Mouse (Mus musculus): ENCODE data around the gene Mrps6. TPM values are rescaled to one million over a fixed set of nuclear protein-coding genes. Genes with fewer than 3 reads are reported as not detected.

Gene Mrps6
- polyA plus RNA-seq, 1 experiment from 2014 or later: 100.0 TPM

DNA sequence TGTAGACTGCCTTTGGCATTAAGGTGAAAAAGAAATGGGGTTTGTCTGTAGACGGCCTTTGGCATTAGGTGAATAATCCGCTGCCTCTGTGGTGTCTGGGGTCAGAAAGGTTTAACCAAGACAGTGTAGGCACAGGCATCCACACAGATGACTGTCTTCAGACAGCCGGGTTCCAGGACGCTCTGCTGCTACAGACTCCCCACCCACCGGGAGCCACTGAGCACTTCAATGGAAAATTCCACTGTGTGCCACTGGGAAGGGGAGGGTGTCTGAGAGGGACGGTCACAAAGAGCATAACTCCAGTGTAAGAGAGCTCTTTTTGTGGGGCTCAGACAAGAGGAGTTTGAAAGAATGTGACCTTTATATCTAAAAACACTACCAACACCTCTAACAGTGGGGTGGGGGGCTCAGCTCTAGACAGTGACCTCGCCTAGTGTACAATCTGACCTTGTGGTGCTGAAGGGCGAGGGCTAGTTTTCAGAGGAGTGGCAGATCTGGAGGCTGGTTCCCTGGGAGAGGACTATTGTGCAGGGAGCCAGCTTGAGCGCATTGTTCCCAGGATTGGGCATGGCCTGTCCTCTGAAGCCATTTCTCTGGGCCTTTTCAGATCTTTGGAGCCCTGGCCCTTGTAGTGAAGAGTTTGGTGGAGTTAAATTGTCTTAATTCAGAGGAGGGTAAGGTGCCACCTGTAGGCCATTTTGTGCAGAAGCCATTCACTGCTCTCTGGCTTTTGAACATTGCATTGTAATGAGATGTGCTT lies 45.7 kb downstream of the Mrps6 start:
- ATAC-seq (ENCODE audit: insufficient number of reproducible peaks, low FRiP score, low TSS enrichment, low read depth): no peak

DNA sequence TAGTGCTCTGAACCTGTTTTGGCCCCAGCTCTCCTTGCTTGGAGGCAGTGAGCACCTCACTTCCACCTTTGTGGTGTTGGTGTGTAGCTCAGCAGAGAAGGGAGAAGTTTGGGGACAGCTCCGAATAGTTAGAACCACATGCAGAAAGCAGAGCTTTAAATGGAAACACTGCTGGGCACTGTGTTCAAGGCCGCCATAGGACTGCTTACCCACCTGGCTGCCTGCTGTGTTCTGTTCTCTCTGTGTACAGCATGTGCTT lies 46.2 kb downstream of the Mrps6 start:
- Histone ChIP-seq H3K9me3 (ENCODE audit: control insufficient read depth, low read length) (no peaks in the 10 kb centered on the region), H3K4me3 (ENCODE audit: low read depth, low read length) (no peak overlapping the region), H3K36me3 (ENCODE audit: control insufficient read depth, insufficient read depth, low read length) (no peaks in the 10 kb centered on the region), H3K27ac (replicated peaks; ENCODE audit: low read depth, low read length) (no peak overlapping the region), H3K4me1 (ENCODE audit: control insufficient read depth, insufficient read depth, low read length) (peaks cover 7% of the 10 kb centered on the region), H3K27me3 (ENCODE audit: control insufficient read depth, insufficient read depth, low read length) (no peaks in the 10 kb centered on the region), H3K4me2 (ENCODE audit: low read depth, severe bottlenecking) (no peak overlapping the region), H3K9ac (ENCODE audit: low read length) (no peak overlapping the region)
- ATAC-seq (ENCODE audit: insufficient number of reproducible peaks, low FRiP score, low TSS enrichment, low read depth) (no peak), DNase-seq (ENCODE audit: low spot score) (no peak)
- WGBS: 92% methylated on average over 2 of the region's 2 CpGs

More for the DNA sequence above, 45.7 kb downstream of the Mrps6 start:
- no peak overlapping the region for H3K9ac ChIP-seq (ENCODE audit: low read length)
- peaks cover 12% of the 10 kb centered on the region for H3K4me1 ChIP-seq (ENCODE audit: control insufficient read depth, insufficient read depth, low read length)
- H3K36me3 ChIP-seq (ENCODE audit: control insufficient read depth, insufficient read depth, low read length): no peaks in the 10 kb centered on the region
- no peak overlapping the region for H3K4me3 ChIP-seq (ENCODE audit: low read depth, low read length)
- 76% methylated on average over 9 of the region's 9 CpGs for WGBS
- H3K27me3 ChIP-seq (ENCODE audit: control insufficient read depth, insufficient read depth, low read length): no peaks in the 10 kb centered on the region
- no peaks in the 10 kb centered on the region for H3K9me3 ChIP-seq (ENCODE audit: control insufficient read depth, low read length)
- H3K4me2 ChIP-seq (ENCODE audit: low read depth, severe bottlenecking): no peak overlapping the region
- no peak overlapping the region for H3K27ac ChIP-seq (replicated peaks; ENCODE audit: low read depth, low read length)
- DNase-seq (ENCODE audit: low spot score): no peak

DNA sequence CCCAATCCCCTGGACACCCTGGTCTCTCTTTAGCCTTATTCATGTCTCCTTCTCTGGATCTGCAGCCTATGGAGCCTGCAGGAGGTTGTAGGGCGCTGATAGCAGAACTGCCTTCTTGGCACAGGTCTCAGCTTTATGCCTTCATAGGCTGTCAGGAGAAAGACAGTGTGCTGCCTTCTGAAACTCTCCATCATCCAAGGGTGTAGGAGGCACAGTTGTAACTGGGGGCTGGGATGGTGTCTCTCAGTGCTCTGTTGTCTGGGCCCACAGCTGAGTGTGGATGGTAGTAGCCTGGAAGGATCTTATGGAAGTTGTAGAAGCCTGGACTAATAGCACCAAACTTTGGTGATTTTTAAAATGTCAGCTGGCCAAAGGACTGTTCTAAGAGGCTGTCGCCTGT lies 46.9 kb downstream of the Mrps6 start:
- Histone ChIP-seq H3K27ac (replicated peaks; ENCODE audit: low read depth, low read length) (no peak overlapping the region), H3K4me1 (ENCODE audit: control insufficient read depth, insufficient read depth, low read length) (peaks cover 1% of the 10 kb centered on the region), H3K9me3 (ENCODE audit: control insufficient read depth, low read length) (no peaks in the 10 kb centered on the region), H3K36me3 (ENCODE audit: control insufficient read depth, insufficient read depth, low read length) (no peaks in the 10 kb centered on the region), H3K9ac (ENCODE audit: low read length) (no peak overlapping the region), H3K4me2 (ENCODE audit: low read depth, severe bottlenecking) (no peak overlapping the region), H3K4me3 (ENCODE audit: low read depth, low read length) (no peak overlapping the region), H3K27me3 (ENCODE audit: control insufficient read depth, insufficient read depth, low read length) (no peaks in the 10 kb centered on the region)
- DNase-seq (ENCODE audit: low spot score) (no peak), ATAC-seq (ENCODE audit: insufficient number of reproducible peaks, low FRiP score, low TSS enrichment, low read depth) (no peak)
- WGBS: 89% methylated on average over 2 of the region's 2 CpGs

DNA sequence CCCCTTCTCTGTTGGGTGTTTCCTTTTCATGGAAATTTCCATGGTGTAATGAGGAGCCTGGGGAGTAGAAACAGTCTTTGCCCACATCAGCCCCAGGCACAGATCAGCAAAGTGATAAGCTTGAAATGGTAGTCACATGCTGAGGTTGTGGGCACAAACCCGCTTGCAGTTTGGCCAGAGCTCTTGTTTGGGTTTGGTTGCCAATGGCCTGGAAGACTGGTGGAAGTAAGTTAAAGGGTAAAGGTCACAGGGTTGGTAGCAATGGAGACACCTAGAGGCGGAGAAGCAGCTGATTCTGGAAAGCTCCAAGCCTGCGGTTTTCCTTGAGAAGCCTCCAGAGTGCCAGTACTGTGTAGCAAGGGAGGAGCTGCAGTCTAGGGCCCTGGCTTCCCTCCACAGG lies 47.6 kb downstream of the Mrps6 start:
- no peaks in the 10 kb centered on the region for H3K36me3 ChIP-seq (ENCODE audit: control insufficient read depth, insufficient read depth, low read length)
- H3K27me3 ChIP-seq (ENCODE audit: control insufficient read depth, insufficient read depth, low read length): no peaks in the 10 kb centered on the region
- DNase-seq (ENCODE audit: low spot score) (no peak), ATAC-seq (ENCODE audit: insufficient number of reproducible peaks, low FRiP score, low TSS enrichment, low read depth) (no peak)
- no peak overlapping the region for H3K4me2 ChIP-seq (ENCODE audit: low read depth, severe bottlenecking)
- H3K27ac ChIP-seq (replicated peaks; ENCODE audit: low read depth, low read length): no peak overlapping the region
- 74% methylated on average over 3 of the region's 3 CpGs for WGBS
- no peaks in the 10 kb centered on the region for H3K4me1 ChIP-seq (ENCODE audit: control insufficient read depth, insufficient read depth, low read length)
- H3K9ac ChIP-seq (ENCODE audit: low read length): no peak overlapping the region
- H3K9me3 ChIP-seq (ENCODE audit: control insufficient read depth, low read length): no peaks in the 10 kb centered on the region
- no peak overlapping the region for H3K4me3 ChIP-seq (ENCODE audit: low read depth, low read length)

DNA sequence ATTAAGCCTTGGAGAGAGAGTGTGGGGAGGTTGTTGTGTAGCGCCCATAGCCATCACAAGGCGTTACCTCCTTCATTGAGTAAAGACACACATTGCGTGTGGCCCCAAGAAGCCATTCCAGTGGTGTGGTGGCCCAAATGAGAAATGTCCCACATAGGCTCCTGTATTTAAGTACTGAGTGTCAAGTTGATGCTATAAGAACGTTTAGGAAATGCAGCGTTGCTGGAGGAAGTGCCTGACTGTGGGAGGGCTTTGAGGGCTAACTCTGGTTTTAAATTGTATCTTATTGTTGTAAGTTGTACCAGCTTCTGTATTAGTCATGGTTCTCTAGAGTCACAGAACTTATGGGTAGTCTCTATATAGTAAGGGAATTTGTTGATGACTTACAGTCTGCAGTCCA lies 49.3 kb downstream of the Mrps6 start:
- DNase-seq (ENCODE audit: low spot score) (no peak), ATAC-seq (ENCODE audit: insufficient number of reproducible peaks, low FRiP score, low TSS enrichment, low read depth) (no peak)
- Histone ChIP-seq H3K9me3 (ENCODE audit: control insufficient read depth, low read length) (no peaks in the 10 kb centered on the region), H3K4me3 (ENCODE audit: low read depth, low read length) (no peak overlapping the region), H3K4me2 (ENCODE audit: low read depth, severe bottlenecking) (no peak overlapping the region), H3K36me3 (ENCODE audit: control insufficient read depth, insufficient read depth, low read length) (no peaks in the 10 kb centered on the region), H3K27me3 (ENCODE audit: control insufficient read depth, insufficient read depth, low read length) (no peaks in the 10 kb centered on the region), H3K9ac (ENCODE audit: low read length) (no peak overlapping the region), H3K27ac (replicated peaks; ENCODE audit: low read depth, low read length) (no peak overlapping the region), H3K4me1 (ENCODE audit: control insufficient read depth, insufficient read depth, low read length) (no peaks in the 10 kb centered on the region)
- WGBS: 92% methylated on average over 5 of the region's 5 CpGs

DNA sequence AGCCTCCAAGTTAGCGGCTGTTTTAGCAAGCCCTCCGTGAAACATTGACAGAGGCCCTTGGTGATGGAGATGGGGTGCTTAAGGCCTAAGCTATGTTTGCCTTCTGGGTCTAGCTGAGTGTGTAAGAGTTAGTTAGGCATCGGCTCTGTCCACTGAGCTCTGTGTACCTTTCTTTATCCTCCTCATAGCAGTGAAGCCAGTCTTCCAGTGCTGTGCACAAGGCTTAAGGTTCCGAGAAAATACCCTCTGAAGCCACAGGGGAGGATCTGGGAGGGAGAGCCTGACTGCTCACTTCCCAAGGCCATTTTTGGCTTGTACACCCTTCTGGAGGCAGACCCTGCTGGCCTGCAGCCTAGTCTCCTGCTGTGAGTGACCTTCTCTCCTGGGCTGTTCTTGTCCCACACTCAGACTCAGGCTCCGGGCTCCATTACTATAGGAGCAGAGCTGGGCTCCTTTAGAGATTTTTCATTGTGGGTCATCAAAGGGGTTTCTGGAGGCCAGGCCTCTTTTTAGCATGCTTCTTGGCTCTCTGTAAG lies 56.7 kb downstream of the Mrps6 start:
- WGBS: 82% methylated on average over 5 of the region's 5 CpGs
- no peaks in the 10 kb centered on the region for H3K9me3 ChIP-seq (ENCODE audit: control insufficient read depth, low read length)
- no peaks in the 10 kb centered on the region for H3K36me3 ChIP-seq (ENCODE audit: control insufficient read depth, insufficient read depth, low read length)
- no peak overlapping the region for H3K9ac ChIP-seq (ENCODE audit: low read length)
- H3K27me3 ChIP-seq (ENCODE audit: control insufficient read depth, insufficient read depth, low read length): no peaks in the 10 kb centered on the region
- no peak overlapping the region for H3K27ac ChIP-seq (replicated peaks; ENCODE audit: low read depth, low read length)
- H3K4me2 ChIP-seq (ENCODE audit: low read depth, severe bottlenecking): no peak overlapping the region
- no peak for DNase-seq (ENCODE audit: low spot score)
- H3K4me3 ChIP-seq (ENCODE audit: low read depth, low read length): no peak overlapping the region
- no peak for ATAC-seq (ENCODE audit: insufficient number of reproducible peaks, low FRiP score, low TSS enrichment, low read depth)
- 0 out of 2 replicates have a peak, but pooled peaks cover 2% of the 10 kb centered on the region for H3K4me1 ChIP-seq (ENCODE audit: control insufficient read depth, insufficient read depth, low read length)

DNA sequence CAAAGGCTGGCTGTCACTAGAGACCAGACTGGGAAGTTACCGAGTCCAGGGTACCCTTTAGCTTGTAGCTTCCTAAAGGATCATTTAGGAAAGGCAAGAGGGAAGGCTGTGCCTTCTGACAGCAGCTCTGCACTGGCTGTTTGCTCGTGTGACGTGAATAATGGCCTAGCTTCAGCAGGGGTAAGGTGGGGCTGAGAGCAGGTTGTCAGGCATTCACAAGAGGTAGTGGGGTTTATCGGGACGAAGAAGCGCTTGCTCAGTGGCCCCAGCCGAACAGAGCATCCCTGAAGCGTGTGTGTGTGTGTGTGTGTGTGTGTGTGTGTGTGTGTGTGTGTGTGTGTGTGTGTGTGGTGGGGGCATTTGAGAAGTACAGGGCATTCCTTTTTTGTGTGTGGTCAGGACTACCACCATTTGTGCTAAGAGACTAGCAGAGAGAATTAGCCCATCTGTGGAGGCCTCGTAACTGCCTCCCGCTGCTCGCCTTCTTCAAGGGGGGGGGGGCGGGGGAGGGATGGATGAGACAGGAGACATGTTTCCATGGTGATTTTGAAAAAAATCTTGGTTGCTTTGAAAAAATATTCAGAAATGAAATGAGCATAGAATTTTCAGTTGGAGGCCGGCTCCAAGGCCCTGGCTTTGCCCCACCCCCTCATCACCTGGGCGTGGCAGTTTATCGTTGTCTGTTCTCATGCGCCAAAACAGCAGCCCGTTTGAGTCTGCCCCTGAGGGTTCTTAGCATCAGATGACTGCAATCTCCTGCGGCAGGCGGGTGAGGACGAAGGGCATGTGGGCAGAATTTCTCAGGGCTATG lies 57.7 kb downstream of the Mrps6 start:
- ATAC-seq (ENCODE audit: insufficient number of reproducible peaks, low FRiP score, low TSS enrichment, low read depth): no peak
- WGBS: 34% methylated on average over 17 of the region's 20 CpGs
- Histone ChIP-seq H3K27ac (replicated peaks; ENCODE audit: low read depth, low read length) (no peak overlapping the region), H3K4me1 (ENCODE audit: control insufficient read depth, insufficient read depth, low read length) (0 out of 2 replicates have a peak, but pooled peaks cover 2% of the 10 kb centered on the region), H3K4me3 (ENCODE audit: low read depth, low read length) (no peak overlapping the region), H3K36me3 (ENCODE audit: control insufficient read depth, insufficient read depth, low read length) (no peaks in the 10 kb centered on the region), H3K27me3 (ENCODE audit: control insufficient read depth, insufficient read depth, low read length) (no peaks in the 10 kb centered on the region), H3K9ac (ENCODE audit: low read length) (no peak overlapping the region), H3K9me3 (ENCODE audit: control insufficient read depth, low read length) (no peaks in the 10 kb centered on the region), H3K4me2 (ENCODE audit: low read depth, severe bottlenecking) (no peak overlapping the region)
- DNase-seq (ENCODE audit: low spot score): peak; percentile 40

DNA sequence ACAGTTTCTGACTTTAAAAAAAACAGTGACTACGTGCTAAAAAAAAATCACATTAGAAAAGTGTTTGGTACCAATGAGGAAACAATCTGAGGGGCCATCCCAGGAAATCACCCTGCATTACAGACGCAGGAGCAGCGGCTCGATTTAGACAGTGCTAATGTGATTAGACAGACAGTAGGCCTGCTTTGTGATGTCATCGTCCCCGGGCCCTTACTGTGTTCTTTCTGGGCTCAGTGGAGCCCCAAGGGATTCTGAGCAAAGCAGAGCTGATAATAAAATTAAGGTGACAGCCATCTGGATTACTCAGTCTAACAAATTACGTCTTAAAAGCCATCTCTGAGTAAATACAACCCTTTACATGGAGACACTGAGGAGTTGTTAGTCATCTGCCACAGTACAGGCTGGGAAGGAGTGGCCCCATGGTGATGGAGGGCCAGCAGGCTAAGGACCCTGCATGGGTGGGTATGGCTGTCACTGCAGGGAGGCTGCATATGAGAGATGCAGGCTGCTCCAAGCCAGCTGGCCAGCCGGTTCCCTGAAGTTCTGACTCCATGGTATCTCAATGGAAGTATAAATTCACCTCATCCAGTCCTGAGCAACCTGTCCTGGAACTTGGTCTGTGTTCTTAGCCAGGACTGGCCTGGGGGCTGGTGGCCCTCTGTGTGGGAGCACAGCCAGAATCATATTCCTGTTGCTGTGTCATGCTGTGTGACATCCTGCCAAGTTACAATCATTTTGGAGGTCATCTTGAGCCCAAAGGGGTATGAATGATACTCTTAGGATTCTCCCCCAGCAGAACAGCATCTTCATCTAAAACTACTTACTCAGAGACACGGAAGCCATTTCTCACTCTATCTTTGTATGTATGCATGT lies 59.5 kb downstream of the Mrps6 start:
- DNase-seq (ENCODE audit: low spot score) (no peak), ATAC-seq (ENCODE audit: insufficient number of reproducible peaks, low FRiP score, low TSS enrichment, low read depth) (no peak)
- H3K27me3 ChIP-seq (ENCODE audit: control insufficient read depth, insufficient read depth, low read length): no peaks in the 10 kb centered on the region
- H3K4me2 ChIP-seq (ENCODE audit: low read depth, severe bottlenecking): no peak overlapping the region
- H3K9ac ChIP-seq (ENCODE audit: low read length): no peak overlapping the region
- no peaks in the 10 kb centered on the region for H3K36me3 ChIP-seq (ENCODE audit: control insufficient read depth, insufficient read depth, low read length)
- WGBS: 61% methylated on average over 9 of the region's 9 CpGs
- H3K4me3 ChIP-seq (ENCODE audit: low read depth, low read length): no peak overlapping the region
- H3K27ac ChIP-seq (replicated peaks; ENCODE audit: low read depth, low read length): no peak overlapping the region
- H3K4me1 ChIP-seq (ENCODE audit: control insufficient read depth, insufficient read depth, low read length): 0 out of 2 replicates have a peak, but pooled peaks cover 2% of the 10 kb centered on the region
- no peaks in the 10 kb centered on the region for H3K9me3 ChIP-seq (ENCODE audit: control insufficient read depth, low read length)

All from limb, embryonic 11.5 days (tissue).